ENCODE assay signal across 8 mouse cellular contexts in genomic region chr13:63815931-63816330, GRCm38 (mm10). TPM values are rescaled to one million over a fixed set of nuclear protein-coding genes. Genes with fewer than 3 reads are reported as not detected.
A peak's percentile ranks its signal among the peaks of the same experiment; 100 is the strongest.
DNase-seq lines count a peak whose midpoint lies in the region; ATAC-seq lines count a peak whose summit lies in the region.

No protein-coding gene starts in this region.

- no peak for DNase-seq in heart, adult 8-10 months (ENCODE audit: low spot score)
- peak; percentile 25 for DNase-seq in MN1 (ENCODE audit: low spot score)
- no peak for DNase-seq in midbrain, embryonic 11.5 days (ENCODE audit: low spot score, missing footprints)
- no peak for DNase-seq in layer of hippocampus, adult 9-11 months
- DNase-seq in layer of hippocampus, adult 8-10 months (ENCODE audit: low spot score in 2 of 2) = no peak
- DNase-seq in cerebellum, postnatal 4 days (ENCODE audit: low spot score in 2 of 2) = no peak

- no peak overlapping the region for H3K27ac ChIP-seq in heart, embryonic 16.5 days (ENCODE audit: low read length)
- H3K27ac ChIP-seq in forebrain, embryonic 16.5 days (ENCODE audit: low read length) = no peak overlapping the region
- no peak overlapping the region for H3K27ac ChIP-seq in midbrain, embryonic 11.5 days (ENCODE audit: low read depth, low read length)

- no peaks in the 10 kb centered on the region for H3K9me3 ChIP-seq in heart, embryonic 16.5 days (replicated peaks; ENCODE audit: control insufficient read depth, low read length)
- H3K9me3 ChIP-seq in forebrain, embryonic 16.5 days (ENCODE audit: control insufficient read depth, low read length) = no peaks in the 10 kb centered on the region
- no peaks in the 10 kb centered on the region for H3K9me3 ChIP-seq in midbrain, embryonic 11.5 days (ENCODE audit: control insufficient read depth, low read length)

- peaks cover 10% of the 10 kb centered on the region for H3K4me1 ChIP-seq in heart, embryonic 16.5 days (ENCODE audit: control insufficient read depth, insufficient read depth, low read length)
- H3K4me1 ChIP-seq in forebrain, embryonic 16.5 days (replicated peaks; ENCODE audit: control insufficient read depth, insufficient read depth, low read length) = peaks cover 8% of the 10 kb centered on the region
- H3K4me1 ChIP-seq in midbrain, embryonic 11.5 days (ENCODE audit: control insufficient read depth, insufficient read depth, low read length) = peaks cover 3% of the 10 kb centered on the region

- no peak for ATAC-seq in heart, embryonic 16.5 days (replicated peaks; ENCODE audit: extremely low read depth, insufficient read depth, low FRiP score)
- ATAC-seq in forebrain, embryonic 16.5 days = no peak
- ATAC-seq in midbrain, embryonic 11.5 days (ENCODE audit: low FRiP score) = no peak

- H3K27me3 ChIP-seq in heart, embryonic 16.5 days (ENCODE audit: control insufficient read depth, insufficient read depth, low read length) = no peaks in the 10 kb centered on the region
- H3K27me3 ChIP-seq in forebrain, embryonic 16.5 days (replicated peaks; ENCODE audit: control insufficient read depth, insufficient read depth, low read length) = no peaks in the 10 kb centered on the region
- no peaks in the 10 kb centered on the region for H3K27me3 ChIP-seq in midbrain, embryonic 11.5 days (ENCODE audit: control insufficient read depth, insufficient read depth, low read length)

- H3K9ac ChIP-seq in heart, embryonic 16.5 days (ENCODE audit: low read length) = peak overlapping the region; percentile 86
- peak overlapping the region; percentile 77 for H3K9ac ChIP-seq in forebrain, embryonic 16.5 days (replicated peaks; ENCODE audit: low read depth, low read length)
- peak overlapping the region; percentile 88; the same call in 1 of the 2 replicates for H3K9ac ChIP-seq in midbrain, embryonic 11.5 days (ENCODE audit: low read length)

- peak overlapping the region; percentile 94 for H3K4me2 ChIP-seq in heart, embryonic 16.5 days (ENCODE audit: low read depth, low read length)
- peak overlapping the region; percentile 55 for H3K4me2 ChIP-seq in forebrain, embryonic 16.5 days (ENCODE audit: low read length)
- H3K4me2 ChIP-seq in midbrain, embryonic 11.5 days = peak overlapping the region; percentile 45

- H3K36me3 ChIP-seq in heart, embryonic 16.5 days (ENCODE audit: control insufficient read depth, insufficient read depth) = no peaks in the 10 kb centered on the region
- H3K36me3 ChIP-seq in forebrain, embryonic 16.5 days (ENCODE audit: control insufficient read depth, insufficient read depth) = no peaks in the 10 kb centered on the region
- H3K36me3 ChIP-seq in midbrain, embryonic 11.5 days (ENCODE audit: control insufficient read depth, insufficient read depth, low read length) = no peaks in the 10 kb centered on the region

- peak overlapping the region; percentile 79 for H3K4me3 ChIP-seq in heart, embryonic 16.5 days (ENCODE audit: low read length)
- H3K4me3 ChIP-seq in forebrain, embryonic 16.5 days (replicated peaks; ENCODE audit: low read length) = peak overlapping the region; percentile 63
- peak overlapping the region; percentile 64 for H3K4me3 ChIP-seq in midbrain, embryonic 11.5 days (ENCODE audit: low read depth, low read length)

RNA-seq across cellular contexts. Expression of gene Ercc6l2, which starts 0.9 kb away (rescaled TPM):
- polyA plus RNA-seq in heart, embryonic 16.5 days (2015; fragmentation: Nextera tagmentation; extraction: Ambion mirVana) = 11.7 and 14.0 TPM in 2 replicates
- total RNA-seq in heart, adult 8-10 months (2022) = 10 to 100 TPM in 3 of 4 experiments, 1 to 10 TPM in 1; 8.2 to 11.1 (median 10.4) TPM
- polyA plus RNA-seq in forebrain, embryonic 16.5 days (2015; fragmentation: Nextera tagmentation; extraction: Ambion mirVana) = 14.9 and 17.6 TPM in 2 replicates
- polyA plus RNA-seq in midbrain, embryonic 11.5 days (2014; fragmentation: Nextera tagmentation; extraction: Ambion mirVana) = 23.6 and 26.8 TPM in 2 replicates
- total RNA-seq in layer of hippocampus, adult 8-10 months (2022) = 10 to 100 TPM; 18.8 to 22.9 (median 20.8) TPM
